Mouse (Mus musculus): Measurements from ENCODE around the gene 5430419D17Rik. TPM values are rescaled to one million over a fixed set of nuclear protein-coding genes. Genes with fewer than 3 reads are reported as not detected.

Gene 5430419D17Rik
- polyA plus RNA-seq, 1 experiment from 2014 or later = not detected

GRCm38 (mm10) chr7:131260946-131261345 lies 86.7 kb downstream of the 5430419D17Rik start:
- DNase-seq (ENCODE audit: low spot score) = no peak

GRCm38 (mm10) chr7:131264251-131264650 lies 90.0 kb downstream of the 5430419D17Rik start:
- no peaks in the 10 kb centered on the region for H3K27me3 ChIP-seq (replicated peaks; ENCODE audit: control insufficient read depth, insufficient read depth, low read length)
- no peak for DNase-seq (ENCODE audit: low spot score)
- H3K27ac ChIP-seq (replicated peaks; ENCODE audit: low read depth, low read length) = no peak overlapping the region
- no peak overlapping the region for H3K4me3 ChIP-seq (ENCODE audit: low read depth, low read length)
- H3K4me2 ChIP-seq (ENCODE audit: low read depth, low read length) = no peak overlapping the region
- H3K36me3 ChIP-seq (ENCODE audit: control insufficient read depth, insufficient read depth, low read length) = no peaks in the 10 kb centered on the region
- ATAC-seq (ENCODE audit: low read depth) = no peak
- no peaks in the 10 kb centered on the region for H3K9me3 ChIP-seq (ENCODE audit: control insufficient read depth, low read length)
- no peaks in the 10 kb centered on the region for H3K4me1 ChIP-seq (ENCODE audit: control insufficient read depth, insufficient read depth, low read length)
- H3K9ac ChIP-seq (ENCODE audit: low read depth, low read length) = no peak overlapping the region
- WGBS = 72% methylated on average over 4 of the region's 4 CpGs

More at GRCm38 (mm10) chr7:131260946-131261345, 86.7 kb downstream of the 5430419D17Rik start:
- Histone ChIP-seq H3K4me3 (ENCODE audit: low read depth, low read length) (no peak overlapping the region), H3K27ac (replicated peaks; ENCODE audit: low read depth, low read length) (no peak overlapping the region), H3K36me3 (ENCODE audit: control insufficient read depth, insufficient read depth, low read length) (no peaks in the 10 kb centered on the region), H3K9me3 (ENCODE audit: control insufficient read depth, low read length) (no peaks in the 10 kb centered on the region), H3K27me3 (replicated peaks; ENCODE audit: control insufficient read depth, insufficient read depth, low read length) (no peaks in the 10 kb centered on the region), H3K4me1 (ENCODE audit: control insufficient read depth, insufficient read depth, low read length) (no peaks in the 10 kb centered on the region), H3K9ac (ENCODE audit: low read depth, low read length) (no peak overlapping the region), H3K4me2 (ENCODE audit: low read depth, low read length) (no peak overlapping the region)
- no peak for ATAC-seq (ENCODE audit: low read depth)
- 50% methylated on average over 6 of the region's 6 CpGs for WGBS

GRCm38 (mm10) chr7:131265851-131266250 lies 91.6 kb downstream of the 5430419D17Rik start:
- Histone ChIP-seq H3K4me3 (ENCODE audit: low read depth, low read length) (no peak overlapping the region), H3K27ac (replicated peaks; ENCODE audit: low read depth, low read length) (no peak overlapping the region), H3K4me2 (ENCODE audit: low read depth, low read length) (no peak overlapping the region), H3K27me3 (replicated peaks; ENCODE audit: control insufficient read depth, insufficient read depth, low read length) (no peaks in the 10 kb centered on the region), H3K9ac (ENCODE audit: low read depth, low read length) (no peak overlapping the region), H3K36me3 (ENCODE audit: control insufficient read depth, insufficient read depth, low read length) (no peaks in the 10 kb centered on the region), H3K4me1 (ENCODE audit: control insufficient read depth, insufficient read depth, low read length) (no peaks in the 10 kb centered on the region), H3K9me3 (ENCODE audit: control insufficient read depth, low read length) (no peaks in the 10 kb centered on the region)
- ATAC-seq (ENCODE audit: low read depth) (no peak), DNase-seq (ENCODE audit: low spot score) (no peak)
- 76% methylated on average over 4 of the region's 4 CpGs for WGBS

GRCm38 (mm10) chr7:131297151-131297550 lies 122.9 kb downstream of the 5430419D17Rik start:
- WGBS = 77% methylated on average over 8 of the region's 8 CpGs
- Histone ChIP-seq H3K36me3 (ENCODE audit: control insufficient read depth, insufficient read depth, low read length) (no peaks in the 10 kb centered on the region), H3K4me3 (ENCODE audit: low read depth, low read length) (no peak overlapping the region), H3K9me3 (ENCODE audit: control insufficient read depth, low read length) (no peaks in the 10 kb centered on the region), H3K4me1 (ENCODE audit: control insufficient read depth, insufficient read depth, low read length) (no peaks in the 10 kb centered on the region), H3K27me3 (replicated peaks; ENCODE audit: control insufficient read depth, insufficient read depth, low read length) (no peaks in the 10 kb centered on the region), H3K9ac (ENCODE audit: low read depth, low read length) (no peak overlapping the region), H3K4me2 (ENCODE audit: low read depth, low read length) (no peak overlapping the region), H3K27ac (replicated peaks; ENCODE audit: low read depth, low read length) (no peak overlapping the region)
- ATAC-seq (ENCODE audit: low read depth) = no peak
- DNase-seq (ENCODE audit: low spot score) = no peak

GRCm38 (mm10) chr7:131303340-131303739 lies 129.1 kb downstream of the 5430419D17Rik start:
- no peak overlapping the region for H3K9ac ChIP-seq (ENCODE audit: low read depth, low read length)
- H3K4me3 ChIP-seq (ENCODE audit: low read depth, low read length) = no peak overlapping the region
- no peak overlapping the region for H3K4me2 ChIP-seq (ENCODE audit: low read depth, low read length)
- ATAC-seq (ENCODE audit: low read depth) = no peak
- no peak overlapping the region for H3K27ac ChIP-seq (replicated peaks; ENCODE audit: low read depth, low read length)
- H3K4me1 ChIP-seq (ENCODE audit: control insufficient read depth, insufficient read depth, low read length) = no peaks in the 10 kb centered on the region
- H3K9me3 ChIP-seq (ENCODE audit: control insufficient read depth, low read length) = no peaks in the 10 kb centered on the region
- H3K36me3 ChIP-seq (ENCODE audit: control insufficient read depth, insufficient read depth, low read length) = no peaks in the 10 kb centered on the region
- no peak for DNase-seq (ENCODE audit: low spot score)
- no peaks in the 10 kb centered on the region for H3K27me3 ChIP-seq (replicated peaks; ENCODE audit: control insufficient read depth, insufficient read depth, low read length)
- WGBS = 72% methylated on average over 8 of the region's 8 CpGs

- 76% methylated on average over 5 of the region's 5 CpGs for WGBS
- ATAC-seq (ENCODE audit: low read depth) = no peak
- H3K4me1 ChIP-seq (ENCODE audit: control insufficient read depth, insufficient read depth, low read length) = no peaks in the 10 kb centered on the region
Measured at GRCm38 (mm10) chr7:131306733-131307132, 132.5 kb downstream of the 5430419D17Rik start.

GRCm38 (mm10) chr7:131314493-131314892 lies 140.3 kb downstream of the 5430419D17Rik start:
- no peaks in the 10 kb centered on the region for H3K36me3 ChIP-seq (ENCODE audit: control insufficient read depth, insufficient read depth, low read length)
- 59% methylated on average over 7 of the region's 7 CpGs for whole genome bisulfite sequencing
- H3K4me2 ChIP-seq (ENCODE audit: low read depth, low read length) = no peak overlapping the region
- no peaks in the 10 kb centered on the region for H3K27me3 ChIP-seq (replicated peaks; ENCODE audit: control insufficient read depth, insufficient read depth, low read length)
- H3K27ac ChIP-seq (replicated peaks; ENCODE audit: low read depth, low read length) = no peak overlapping the region
- no peak overlapping the region for H3K9ac ChIP-seq (ENCODE audit: low read depth, low read length)
- no peaks in the 10 kb centered on the region for H3K9me3 ChIP-seq (ENCODE audit: control insufficient read depth, low read length)
- no peaks in the 10 kb centered on the region for H3K4me1 ChIP-seq (ENCODE audit: control insufficient read depth, insufficient read depth, low read length)
- no peak overlapping the region for H3K4me3 ChIP-seq (ENCODE audit: low read depth, low read length)
- DNase-seq (ENCODE audit: low spot score) (no peak), ATAC-seq (ENCODE audit: low read depth) (no peak)

More at GRCm38 (mm10) chr7:131306733-131307132, 132.5 kb downstream of the 5430419D17Rik start:
- no peak overlapping the region for H3K4me2 ChIP-seq (ENCODE audit: low read depth, low read length)
- no peak overlapping the region for H3K4me3 ChIP-seq (ENCODE audit: low read depth, low read length)
- no peak overlapping the region for H3K27ac ChIP-seq (replicated peaks; ENCODE audit: low read depth, low read length)
- no peaks in the 10 kb centered on the region for H3K9me3 ChIP-seq (ENCODE audit: control insufficient read depth, low read length)
- H3K27me3 ChIP-seq (replicated peaks; ENCODE audit: control insufficient read depth, insufficient read depth, low read length) = no peaks in the 10 kb centered on the region
- no peaks in the 10 kb centered on the region for H3K36me3 ChIP-seq (ENCODE audit: control insufficient read depth, insufficient read depth, low read length)
- DNase-seq (ENCODE audit: low spot score) = no peak
- H3K9ac ChIP-seq (ENCODE audit: low read depth, low read length) = no peak overlapping the region

- H3K4me2 ChIP-seq (ENCODE audit: low read depth, low read length) = no peak overlapping the region
- H3K27ac ChIP-seq (replicated peaks; ENCODE audit: low read depth, low read length) = no peak overlapping the region
- H3K9me3 ChIP-seq (ENCODE audit: control insufficient read depth, low read length) = no peaks in the 10 kb centered on the region
- DNase-seq (ENCODE audit: low spot score) (no peak), ATAC-seq (ENCODE audit: low read depth) (no peak)
- WGBS = 65% methylated on average over 12 of the region's 12 CpGs
- H3K27me3 ChIP-seq (replicated peaks; ENCODE audit: control insufficient read depth, insufficient read depth, low read length) = no peaks in the 10 kb centered on the region
- H3K4me1 ChIP-seq (ENCODE audit: control insufficient read depth, insufficient read depth, low read length) = no peaks in the 10 kb centered on the region
- H3K9ac ChIP-seq (ENCODE audit: low read depth, low read length) = no peak overlapping the region
- no peak overlapping the region for H3K4me3 ChIP-seq (ENCODE audit: low read depth, low read length)
- no peaks in the 10 kb centered on the region for H3K36me3 ChIP-seq (ENCODE audit: control insufficient read depth, insufficient read depth, low read length)
Measured at GRCm38 (mm10) chr7:131317587-131317986, 143.4 kb downstream of the 5430419D17Rik start.

GRCm38 (mm10) chr7:131318340-131318739 lies 144.1 kb downstream of the 5430419D17Rik start:
- H3K9ac ChIP-seq (ENCODE audit: low read depth, low read length) = no peak overlapping the region
- no peaks in the 10 kb centered on the region for H3K36me3 ChIP-seq (ENCODE audit: control insufficient read depth, insufficient read depth, low read length)
- H3K4me1 ChIP-seq (ENCODE audit: control insufficient read depth, insufficient read depth, low read length) = no peaks in the 10 kb centered on the region
- WGBS = 62% methylated on average over 6 of the region's 7 CpGs
- ATAC-seq (ENCODE audit: low read depth) (no peak), DNase-seq (ENCODE audit: low spot score) (no peak)
- no peak overlapping the region for H3K27ac ChIP-seq (replicated peaks; ENCODE audit: low read depth, low read length)
- no peak overlapping the region for H3K4me2 ChIP-seq (ENCODE audit: low read depth, low read length)
- no peak overlapping the region for H3K4me3 ChIP-seq (ENCODE audit: low read depth, low read length)
- no peaks in the 10 kb centered on the region for H3K9me3 ChIP-seq (ENCODE audit: control insufficient read depth, low read length)
- H3K27me3 ChIP-seq (replicated peaks; ENCODE audit: control insufficient read depth, insufficient read depth, low read length) = no peaks in the 10 kb centered on the region

Measured in embryonic facial prominence, embryonic 14.5 days (tissue).